Mouse (Mus musculus): ENCODE results near the gene Best3. TPM values are rescaled to one million over a fixed set of nuclear protein-coding genes. Genes with fewer than 3 reads are reported as not detected.

The Best3 gene
- total RNA-seq, 2 experiments from 2014 or later, result not detected

Other genes starting within 250 kb of the Best3 start
- not detected in 2 replicates for gene Myrfl, start 89.4 kb upstream of the Best3 start, total RNA-seq (2015; ENCODE audit: low replicate concordance)
- gene Myrfl, start 89.4 kb upstream of the Best3 start, total RNA-seq (2017; ENCODE audit: low replicate concordance), result not detected in 2 replicates
- 4.6 and 13.7 TPM in 2 replicates for gene Rab3ip, start 35.5 kb upstream of the Best3 start, total RNA-seq (2015; ENCODE audit: low replicate concordance)
- 12.6 and 14.8 TPM in 2 replicates for gene Rab3ip, start 35.5 kb upstream of the Best3 start, total RNA-seq (2017; ENCODE audit: low replicate concordance)
- gene Gm10271, start 13.7 kb upstream of the Best3 start, total RNA-seq (2015; ENCODE audit: low replicate concordance), result not detected in 2 replicates
- not detected in 2 replicates for gene Gm10271, start 13.7 kb upstream of the Best3 start, total RNA-seq (2017; ENCODE audit: low replicate concordance)
- gene Lrrc10, start 59.0 kb downstream of the Best3 start, total RNA-seq (2015; ENCODE audit: low replicate concordance), result not detected in 2 replicates
- not detected in 2 replicates for gene Lrrc10, start 59.0 kb downstream of the Best3 start, total RNA-seq (2017; ENCODE audit: low replicate concordance)
- 135 and 172 TPM in 2 replicates for gene Cct2, start 77.5 kb downstream of the Best3 start, total RNA-seq (2015; ENCODE audit: low replicate concordance)
- 87.1 and 93.3 TPM in 2 replicates for gene Cct2, start 77.5 kb downstream of the Best3 start, total RNA-seq (2017; ENCODE audit: low replicate concordance)
- 32.1 and 44.4 TPM in 2 replicates for gene Frs2, start 162.2 kb downstream of the Best3 start, total RNA-seq (2015; ENCODE audit: low replicate concordance)
- gene Frs2, start 162.2 kb downstream of the Best3 start, total RNA-seq (2017; ENCODE audit: low replicate concordance), result 15.1 and 25.8 TPM in 2 replicates
- gene Yeats4, start 238.2 kb downstream of the Best3 start, total RNA-seq (2015; ENCODE audit: low replicate concordance), result 36.4 and 65.8 TPM in 2 replicates
- gene Yeats4, start 238.2 kb downstream of the Best3 start, total RNA-seq (2017; ENCODE audit: low replicate concordance), result 57.3 and 94.7 TPM in 2 replicates